Mouse (Mus musculus) forebrain, postnatal 0 days (tissue): ENCODE measurements around the gene Nectin2. TPM values are rescaled to one million over a fixed set of nuclear protein-coding genes. Genes with fewer than 3 reads are reported as not detected.

Experiments
- ATAC-seq: fragments of 200-750 bp; cut with Nextera tagmentation; 2 replicates; pipeline ENCODE4 v1.8.0; 2017; ENCODE audit warnings: mild to moderate bottlenecking, moderate library complexity
- DNase-seq: peaks from one replicate; pipeline ENCODE4 v3.0.0-alpha.2; 2015
- H3K27ac ChIP-seq: fragments of 300-500 bp; sonication (generic); 2 replicates; pipeline ENCODE4 v1.5.1; 2014; ENCODE audit warnings: low read depth, mild to moderate bottlenecking, antibody characterized with exemption, low read length, moderate library complexity, mixed read lengths
- H3K27me3 ChIP-seq: fragments of 300-500 bp; sonication (generic); 2 replicates; pipeline ENCODE4 v1.6.1; 2014; ENCODE audit warnings: mild to moderate bottlenecking, low read length, mixed read lengths; ENCODE audit not compliant: insufficient read depth
- H3K36me3 ChIP-seq: fragments of 300-500 bp; sonication (generic); 2 replicates; pipeline ENCODE4 v1.6.1; 2014; ENCODE audit warnings: mild to moderate bottlenecking, moderate library complexity; ENCODE audit not compliant: insufficient read depth
- H3K4me1 ChIP-seq: fragments of 300-500 bp; sonication (generic); 2 replicates; pipeline ENCODE4 v1.6.1; 2014; ENCODE audit warnings: antibody characterized with exemption; ENCODE audit not compliant: insufficient read depth
- H3K4me2 ChIP-seq: fragments of 300-500 bp; sonication (generic); 2 replicates; pipeline ENCODE4 v1.6.1; 2014; ENCODE audit warnings: low read depth, mild to moderate bottlenecking, moderate library complexity
- H3K4me3 ChIP-seq: fragments of 300-500 bp; sonication (generic); 2 replicates; pipeline ENCODE4 v1.5.1; 2014; ENCODE audit warnings: low read depth, low read length, mixed read lengths
- H3K9ac ChIP-seq: fragments of 300-500 bp; sonication (generic); 2 replicates; pipeline ENCODE4 v1.6.1; 2014; ENCODE audit warnings: mild to moderate bottlenecking
- H3K9me3 ChIP-seq: fragments of 300-500 bp; sonication (generic); 2 replicates; pipeline ENCODE4 v1.6.1; 2016; ENCODE audit warnings: low read length
- CTCF ChIP-seq: sonication (generic); IDR thresholded peaks from 2 replicates; pipeline ENCODE4 v1.5.1; 2016; ENCODE audit warnings: antibody characterized with exemption, control low read depth, low read depth
- WGBS: fragments of 180-500 bp; shearing (Covaris S2); extraction: QIAGEN DNeasy Blood & Tissue Kit; methylation state at CpG from one replicate; pipeline ENCODE4 v1.1.7; 2014; 5-methylcytosine and 5-hydroxymethylcytosine counted together
- polyA plus RNA-seq: library from polyadenylated mRNA; unstranded; fragments of >200 nt; fragmentation: Nextera tagmentation; extraction: Ambion mirVana; gene quantifications from 2 replicates; pipeline ENCODE4 v1.2.1, GENCODE M21; 2015
- total RNA-seq: library from RNA; depleted of rRNA; stranded (reverse); fragments of >200 nt; gene quantifications from 2 replicates; pipeline ENCODE4 v1.2.3, GENCODE M21; 2014

Gene Nectin2
- total and polyA plus RNA-seq, 2 experiments from 2014 or later = 44.7 to 48.7 TPM

- DNase-seq = no peak
- Histone ChIP-seq H3K27me3 (no peaks in the 10 kb centered on the region), H3K4me3 (no peak overlapping the region), H3K27ac (no peak overlapping the region), H3K9ac (no peak overlapping the region), H3K9me3 (no peaks in the 10 kb centered on the region), H3K4me2 (no peak overlapping the region), H3K4me1 (0 out of 2 replicates have a peak, but pooled peaks cover 6% of the 10 kb centered on the region), H3K36me3 (peaks cover 41% of the 10 kb centered on the region)
- ATAC-seq = no peak
- peak; percentile 64 for TF ChIP-seq CTCF
- 59% methylated on average over 4 of the region's 4 CpGs for WGBS
These were observed 37.9 kb downstream of the Nectin2 start for GRCm38 (mm10) chr7:19712414-19712813.

- DNase-seq (no peak), ATAC-seq (no peak)
- H3K4me1 ChIP-seq = no peaks in the 10 kb centered on the region
- peaks cover 41% of the 10 kb centered on the region for H3K36me3 ChIP-seq
- H3K4me2 ChIP-seq = no peak overlapping the region
- H3K27me3 ChIP-seq = no peaks in the 10 kb centered on the region
- no peaks in the 10 kb centered on the region for H3K9me3 ChIP-seq
- no peak overlapping the region for H3K9ac ChIP-seq
- no peak overlapping the region for H3K27ac ChIP-seq
- no peak for TF ChIP-seq CTCF
- WGBS = 93% methylated on average over 10 of the region's 10 CpGs
- H3K4me3 ChIP-seq = no peak overlapping the region
These were observed 39.6 kb downstream of the Nectin2 start for GRCm38 (mm10) chr7:19710650-19711049.

GRCm38 (mm10) chr7:19705271-19705670 lies 45.0 kb downstream of the Nectin2 start:
- H3K27me3 ChIP-seq = no peaks in the 10 kb centered on the region
- ATAC-seq (no peak), DNase-seq (no peak)
- H3K4me1 ChIP-seq = no peaks in the 10 kb centered on the region
- no peak overlapping the region for H3K4me3 ChIP-seq
- H3K27ac ChIP-seq = no peak overlapping the region
- no peak for TF ChIP-seq CTCF
- 98% methylated on average over 7 of the region's 7 CpGs for WGBS
- H3K4me2 ChIP-seq = no peak overlapping the region
- peaks cover 13% of the 10 kb centered on the region; the same call in 1 of the 2 replicates for H3K36me3 ChIP-seq
- H3K9ac ChIP-seq = no peak overlapping the region
- no peaks in the 10 kb centered on the region for H3K9me3 ChIP-seq

- ATAC-seq = no peak
- WGBS = 88% methylated on average over 4 of the region's 4 CpGs
- H3K9ac ChIP-seq = no peak overlapping the region
- H3K36me3 ChIP-seq = peaks cover 8% of the 10 kb centered on the region; the same call in 1 of the 2 replicates
- no peak overlapping the region for H3K4me2 ChIP-seq
- no peaks in the 10 kb centered on the region for H3K27me3 ChIP-seq
- no peaks in the 10 kb centered on the region for H3K4me1 ChIP-seq
- no peak overlapping the region for H3K27ac ChIP-seq
- no peaks in the 10 kb centered on the region for H3K9me3 ChIP-seq
- no peak overlapping the region for H3K4me3 ChIP-seq
- no peak for TF ChIP-seq CTCF
- DNase-seq = no peak
These were observed 45.8 kb downstream of the Nectin2 start for GRCm38 (mm10) chr7:19704475-19704874.

GRCm38 (mm10) chr7:19702859-19703555 lies 47.3 kb downstream of the Nectin2 start:
- H3K27me3 ChIP-seq = no peaks in the 10 kb centered on the region
- H3K4me1 ChIP-seq = no peaks in the 10 kb centered on the region
- no peak for ATAC-seq
- no peak overlapping the region for H3K4me2 ChIP-seq
- TF ChIP-seq CTCF = no peak
- no peaks in the 10 kb centered on the region for H3K9me3 ChIP-seq
- no peak overlapping the region for H3K27ac ChIP-seq
- no peak for DNase-seq
- WGBS = 94% methylated on average over 16 of the region's 16 CpGs
- no peaks in the 10 kb centered on the region; the same call in 1 of the 2 replicates for H3K36me3 ChIP-seq
- H3K4me3 ChIP-seq = no peak overlapping the region
- no peak overlapping the region for H3K9ac ChIP-seq

- H3K36me3 ChIP-seq = peaks cover 6% of the 10 kb centered on the region
- H3K4me3 ChIP-seq = no peak overlapping the region
- peak overlapping the region; percentile 30; the same call in 1 of the 2 replicates for H3K27ac ChIP-seq
- DNase-seq (peak; percentile 60), ATAC-seq (peak; percentile 63)
- peak; percentile 70 for TF ChIP-seq CTCF
- WGBS = 27% methylated on average over 22 of the region's 22 CpGs
- H3K4me2 ChIP-seq = no peak overlapping the region
- no peaks in the 10 kb centered on the region for H3K27me3 ChIP-seq
- no peak overlapping the region for H3K9ac ChIP-seq
- no peaks in the 10 kb centered on the region for H3K4me1 ChIP-seq
- no peaks in the 10 kb centered on the region for H3K9me3 ChIP-seq
These were observed 49.1 kb downstream of the Nectin2 start for GRCm38 (mm10) chr7:19701069-19701761.

GRCm38 (mm10) chr7:19700299-19701068 lies 49.8 kb downstream of the Nectin2 start:
- H3K9ac ChIP-seq = no peak overlapping the region
- ATAC-seq (no peak), DNase-seq (no peak)
- no peaks in the 10 kb centered on the region for H3K27me3 ChIP-seq
- WGBS = 63% methylated on average over 12 of the region's 12 CpGs
- H3K9me3 ChIP-seq = no peaks in the 10 kb centered on the region
- H3K36me3 ChIP-seq = peaks cover 6% of the 10 kb centered on the region
- TF ChIP-seq CTCF = no peak
- no peak overlapping the region for H3K4me3 ChIP-seq
- no peak overlapping the region for H3K4me2 ChIP-seq
- H3K27ac ChIP-seq = peak overlapping the region; percentile 9; the same call in 1 of the 2 replicates
- H3K4me1 ChIP-seq = no peaks in the 10 kb centered on the region
